Mouse (Mus musculus): ENCODE data around the gene Pla2g4b. TPM values are rescaled to one million over a fixed set of nuclear protein-coding genes. Genes with fewer than 3 reads are reported as not detected.

The Pla2g4b gene
- polyA plus RNA-seq, 1 experiment: 0.30 TPM

DNA sequence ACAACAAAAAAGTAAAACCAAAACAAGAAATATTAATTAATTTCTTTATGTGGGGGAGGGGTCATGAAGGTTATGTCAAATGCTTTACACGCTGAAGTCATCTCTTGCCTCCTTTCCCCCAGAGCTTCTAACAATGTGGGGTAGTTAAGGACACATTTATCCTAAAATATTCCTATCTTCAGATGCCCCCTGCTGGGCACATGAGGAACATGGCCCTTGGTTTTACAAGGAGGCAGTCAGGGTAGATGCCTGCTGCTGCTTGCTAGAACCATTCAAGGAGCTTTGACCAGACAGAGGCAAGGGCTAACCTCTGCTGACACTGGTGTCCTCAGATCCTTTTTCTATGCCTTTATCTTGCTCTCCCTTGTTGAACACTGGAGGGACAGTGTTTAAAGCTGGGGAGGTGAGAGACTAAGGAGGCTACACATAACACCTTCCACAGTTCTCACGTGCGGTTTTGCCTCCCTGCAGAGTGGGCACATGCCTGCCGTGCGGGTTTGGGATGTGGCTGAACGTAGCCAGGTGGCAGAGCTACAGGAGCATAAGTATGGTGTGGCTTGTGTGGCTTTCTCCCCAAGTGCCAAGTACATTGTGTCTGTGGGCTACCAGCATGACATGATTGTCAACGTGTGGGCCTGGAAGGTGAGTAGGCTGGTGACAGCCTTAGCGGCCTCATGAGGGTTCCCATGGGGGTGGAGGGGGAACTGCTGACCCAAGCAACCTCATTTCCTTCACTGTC is 21.6 kb upstream of the Pla2g4b start:
- peaks cover 22% of the 10 kb centered on the region for H3K4me1 ChIP-seq (ENCODE audit: control insufficient read depth)
- no peaks in the 10 kb centered on the region for H3K9me3 ChIP-seq (ENCODE audit: control insufficient read depth, low read length)
- H3K4me3 ChIP-seq (replicated peaks): no peak overlapping the region
- H3K36me3 ChIP-seq (ENCODE audit: control insufficient read depth): no peaks in the 10 kb centered on the region; the same call in 1 of the 2 replicates
- no peak for TF ChIP-seq TAL1 (IDR thresholded peaks at IDR 0.05; ENCODE audit: low read length)
- no peak for TF ChIP-seq GATA1 (IDR thresholded peaks at IDR 0.05; ENCODE audit: low read length)
- no peaks in the 10 kb centered on the region for H3K27me3 ChIP-seq (ENCODE audit: control insufficient read depth)

DNA sequence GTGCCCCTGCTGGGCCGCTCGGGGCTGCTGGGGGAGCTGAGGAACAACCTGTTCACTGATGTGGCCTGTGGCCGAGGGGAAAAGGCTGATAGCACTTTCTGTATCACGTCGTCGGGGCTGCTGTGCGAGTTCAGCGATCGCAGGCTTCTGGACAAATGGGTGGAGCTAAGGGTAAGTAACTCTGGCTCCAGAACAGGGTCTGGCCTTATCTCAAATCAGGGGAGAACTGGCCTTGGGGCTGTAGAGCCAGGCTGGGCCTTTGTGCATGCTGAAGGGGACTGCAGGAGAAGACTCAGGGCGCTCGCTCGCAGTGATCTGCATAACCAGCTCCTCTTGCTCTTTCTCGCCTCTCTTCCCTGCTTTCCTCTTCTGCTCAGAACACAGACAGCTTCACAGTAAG is 20.3 kb upstream of the Pla2g4b start:
- peaks cover 26% of the 10 kb centered on the region for H3K4me1 ChIP-seq (ENCODE audit: control insufficient read depth)
- TF ChIP-seq GATA1 (IDR thresholded peaks at IDR 0.05; ENCODE audit: low read length): no peak
- TF ChIP-seq TAL1 (IDR thresholded peaks at IDR 0.05; ENCODE audit: low read length): no peak
- H3K4me3 ChIP-seq (replicated peaks): no peak overlapping the region
- H3K9me3 ChIP-seq (ENCODE audit: control insufficient read depth, low read length): no peaks in the 10 kb centered on the region
- H3K36me3 ChIP-seq (ENCODE audit: control insufficient read depth): peaks cover 5% of the 10 kb centered on the region; the same call in 1 of the 2 replicates
- no peaks in the 10 kb centered on the region for H3K27me3 ChIP-seq (ENCODE audit: control insufficient read depth)

DNA sequence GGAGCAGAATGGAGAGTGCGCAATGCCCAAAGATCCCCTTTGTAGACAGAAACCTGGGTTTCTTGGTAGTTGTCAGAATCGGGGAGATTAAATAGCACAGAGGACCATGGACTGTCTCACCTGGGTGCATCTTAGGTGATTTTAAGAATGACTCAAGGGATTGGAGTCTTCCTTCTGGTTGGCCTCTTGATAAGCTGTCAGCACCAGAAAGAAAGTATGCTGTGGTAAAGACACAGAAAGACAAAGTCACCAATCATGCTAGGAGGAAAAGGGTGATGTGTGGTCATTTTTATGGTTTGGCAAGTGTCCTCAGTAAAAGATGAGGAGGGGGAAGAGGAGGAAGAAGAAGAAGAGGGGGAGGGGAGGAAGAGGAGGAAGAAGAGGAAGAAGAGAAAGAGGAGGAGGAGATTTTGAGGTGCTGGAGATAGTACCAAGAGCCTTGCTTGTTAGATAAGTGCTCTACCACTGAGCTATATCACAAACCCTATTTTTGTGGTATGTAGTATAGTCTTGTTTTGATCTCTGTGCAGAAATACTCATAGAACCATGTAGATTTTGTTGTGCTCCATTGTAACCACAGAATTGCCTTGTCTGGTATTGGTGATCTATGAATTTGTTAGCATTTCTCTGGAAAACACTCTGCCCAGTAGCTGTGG is 19.3 kb upstream of the Pla2g4b start:
- Histone ChIP-seq H3K36me3 (ENCODE audit: control insufficient read depth) (peaks cover 8% of the 10 kb centered on the region), H3K4me1 (ENCODE audit: control insufficient read depth) (peaks cover 26% of the 10 kb centered on the region), H3K4me3 (replicated peaks) (no peak overlapping the region), H3K9me3 (ENCODE audit: control insufficient read depth, low read length) (no peaks in the 10 kb centered on the region), H3K27me3 (ENCODE audit: control insufficient read depth) (no peaks in the 10 kb centered on the region)
- TF ChIP-seq GATA1 (IDR thresholded peaks at IDR 0.05; ENCODE audit: low read length): no peak
- TF ChIP-seq TAL1 (IDR thresholded peaks at IDR 0.05; ENCODE audit: low read length): no peak

DNA sequence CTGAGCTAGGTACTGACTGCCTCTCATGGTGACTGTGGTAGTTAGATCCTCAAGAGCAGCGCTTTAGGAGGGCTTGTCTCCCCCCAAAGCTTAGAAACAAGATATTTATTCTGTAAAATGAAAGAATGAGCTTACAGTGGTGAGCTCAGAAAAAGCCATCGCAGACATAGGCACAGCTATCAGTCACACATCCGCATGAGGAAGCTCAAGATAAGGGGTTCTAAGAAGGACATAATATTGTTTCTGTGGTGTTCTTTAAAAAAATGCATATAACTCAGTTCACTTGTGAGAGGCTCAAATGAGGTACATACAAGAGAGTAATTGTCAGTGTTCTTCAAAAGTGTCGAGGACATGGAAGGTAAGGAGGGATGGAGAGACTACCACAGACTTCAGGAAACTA is 17.3 kb upstream of the Pla2g4b start:
- peaks cover 26% of the 10 kb centered on the region for H3K4me1 ChIP-seq (ENCODE audit: control insufficient read depth)
- no peak overlapping the region for H3K4me3 ChIP-seq (replicated peaks)
- TF ChIP-seq GATA1 (IDR thresholded peaks at IDR 0.05; ENCODE audit: low read length) (no peak), TAL1 (IDR thresholded peaks at IDR 0.05; ENCODE audit: low read length) (no peak)
- no peaks in the 10 kb centered on the region for H3K27me3 ChIP-seq (ENCODE audit: control insufficient read depth)
- peaks cover 12% of the 10 kb centered on the region for H3K36me3 ChIP-seq (ENCODE audit: control insufficient read depth)
- H3K9me3 ChIP-seq (ENCODE audit: control insufficient read depth, low read length): no peaks in the 10 kb centered on the region

DNA sequence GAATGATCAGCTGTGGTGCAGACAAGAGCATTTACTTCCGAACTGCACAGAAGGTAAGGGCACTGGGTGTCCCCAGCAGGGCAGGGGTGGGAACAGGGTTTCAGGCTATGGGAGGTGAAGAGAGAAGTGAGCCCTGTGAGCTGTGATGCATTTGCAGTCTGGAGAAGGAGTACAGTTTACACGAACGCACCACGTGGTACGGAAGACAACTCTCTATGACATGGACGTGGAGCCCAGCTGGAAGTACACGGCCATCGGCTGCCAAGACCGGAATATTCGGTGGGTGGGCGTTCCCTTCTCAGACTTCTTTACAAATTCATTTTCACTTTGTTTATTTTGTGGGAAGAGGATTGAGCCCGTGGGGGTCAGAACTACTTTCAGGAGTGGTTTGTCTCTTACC is 15.6 kb upstream of the Pla2g4b start:
- Histone ChIP-seq H3K36me3 (ENCODE audit: control insufficient read depth) (peaks cover 17% of the 10 kb centered on the region), H3K4me1 (ENCODE audit: control insufficient read depth) (peaks cover 26% of the 10 kb centered on the region), H3K4me3 (replicated peaks) (no peak overlapping the region), H3K27me3 (ENCODE audit: control insufficient read depth) (no peaks in the 10 kb centered on the region), H3K9me3 (ENCODE audit: control insufficient read depth, low read length) (no peaks in the 10 kb centered on the region)
- TF ChIP-seq TAL1 (IDR thresholded peaks at IDR 0.05; ENCODE audit: low read length): no peak
- no peak for TF ChIP-seq GATA1 (IDR thresholded peaks at IDR 0.05; ENCODE audit: low read length)

DNA sequence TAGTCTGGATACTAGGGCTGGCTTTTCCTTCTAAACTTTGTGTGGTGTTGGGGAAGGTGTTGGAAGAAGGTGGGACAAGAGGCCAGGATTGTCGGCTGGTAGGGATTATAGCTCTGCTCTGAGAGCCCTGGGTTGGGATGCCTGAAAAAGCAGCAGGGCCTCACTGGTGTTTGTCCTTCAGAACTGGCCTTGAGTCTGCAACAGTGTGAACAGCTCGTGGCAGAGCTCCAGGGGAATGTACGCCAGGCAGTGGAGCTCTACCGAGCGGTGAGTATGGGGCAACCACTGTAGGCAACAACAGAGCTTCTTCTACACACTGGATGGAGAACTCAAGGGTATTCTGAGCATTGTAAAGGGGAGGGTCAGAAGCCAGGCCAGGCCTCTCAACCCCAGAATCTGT is 8.9 kb upstream of the Pla2g4b start:
- H3K9me3 ChIP-seq (ENCODE audit: control insufficient read depth, low read length): no peaks in the 10 kb centered on the region
- peaks cover 13% of the 10 kb centered on the region for H3K36me3 ChIP-seq (ENCODE audit: control insufficient read depth)
- H3K4me3 ChIP-seq (replicated peaks): no peak overlapping the region
- H3K27me3 ChIP-seq (ENCODE audit: control insufficient read depth): no peaks in the 10 kb centered on the region
- H3K4me1 ChIP-seq (ENCODE audit: control insufficient read depth): peaks cover 23% of the 10 kb centered on the region
- no peak for TF ChIP-seq TAL1 (IDR thresholded peaks at IDR 0.05; ENCODE audit: low read length)
- no peak for TF ChIP-seq GATA1 (IDR thresholded peaks at IDR 0.05; ENCODE audit: low read length)

DNA sequence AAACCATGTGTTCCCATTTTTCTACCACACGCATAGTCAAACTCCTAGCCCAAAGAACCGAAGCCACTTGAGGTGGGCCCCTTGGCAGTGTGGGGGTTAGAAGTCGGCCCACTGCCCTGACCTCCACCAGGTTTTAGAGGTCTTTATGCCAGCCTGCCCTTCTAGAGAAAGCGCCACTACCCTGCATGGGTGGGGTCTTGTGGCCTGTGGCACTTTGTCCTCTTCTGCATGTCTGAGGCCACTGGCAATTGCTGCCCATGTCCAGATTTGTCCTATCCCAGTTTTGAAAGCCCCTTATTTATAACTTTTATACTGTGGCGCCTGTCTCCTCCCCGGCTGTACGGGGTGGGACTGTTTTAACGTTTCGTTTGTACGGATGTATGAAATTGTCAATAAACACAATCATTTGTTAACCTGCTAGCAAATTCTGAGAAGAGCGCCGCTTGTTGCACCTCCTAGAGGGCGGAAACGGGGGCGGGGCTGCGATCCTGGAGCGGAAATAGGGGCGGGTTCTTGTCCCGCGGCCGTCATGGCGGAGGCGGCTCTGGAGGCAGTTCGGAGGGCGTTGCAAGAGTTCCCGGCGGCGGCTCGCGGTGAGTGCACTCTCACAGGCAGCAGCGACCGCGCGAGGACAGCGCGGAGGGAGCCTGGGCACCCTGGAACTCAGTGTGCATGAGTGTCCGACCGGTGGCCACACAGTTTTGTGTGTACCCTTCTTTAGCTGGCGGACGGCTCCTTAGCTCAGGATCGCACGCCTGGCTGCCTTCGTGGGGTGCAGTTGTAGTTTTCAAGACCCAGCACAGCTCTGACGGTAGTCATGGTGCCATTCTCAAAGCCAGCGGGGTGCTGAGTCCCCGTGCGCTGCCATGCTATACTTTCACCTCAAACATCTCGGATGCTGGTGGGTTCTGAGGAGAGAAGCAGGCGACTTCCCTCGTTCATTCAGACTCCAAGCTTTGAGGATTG is 6.0 kb upstream of the Pla2g4b start, which contains the start of the genes Jmjd7 and Gm28042:
Jmjd7 (plus strand) TSS at position 500 of the 966 bp plus-strand sequence.
Gm28042 (plus strand) TSS at position 510 of the 966 bp plus-strand sequence.
- peaks cover 33% of the 10 kb centered on the region for H3K4me1 ChIP-seq (ENCODE audit: control insufficient read depth)
- H3K36me3 ChIP-seq (ENCODE audit: control insufficient read depth): peaks cover 27% of the 10 kb centered on the region
- peak within 1 kb of the TSS; percentile 83 for H3K4me3 ChIP-seq (replicated peaks)
- no peaks in the 10 kb centered on the region for H3K27me3 ChIP-seq (ENCODE audit: control insufficient read depth)
- no peaks in the 10 kb centered on the region for H3K9me3 ChIP-seq (ENCODE audit: control insufficient read depth, low read length)
- TF ChIP-seq TAL1 (IDR thresholded peaks at IDR 0.05; ENCODE audit: low read length) (no peak), GATA1 (IDR thresholded peaks at IDR 0.05; ENCODE audit: low read length) (no peak)

DNA sequence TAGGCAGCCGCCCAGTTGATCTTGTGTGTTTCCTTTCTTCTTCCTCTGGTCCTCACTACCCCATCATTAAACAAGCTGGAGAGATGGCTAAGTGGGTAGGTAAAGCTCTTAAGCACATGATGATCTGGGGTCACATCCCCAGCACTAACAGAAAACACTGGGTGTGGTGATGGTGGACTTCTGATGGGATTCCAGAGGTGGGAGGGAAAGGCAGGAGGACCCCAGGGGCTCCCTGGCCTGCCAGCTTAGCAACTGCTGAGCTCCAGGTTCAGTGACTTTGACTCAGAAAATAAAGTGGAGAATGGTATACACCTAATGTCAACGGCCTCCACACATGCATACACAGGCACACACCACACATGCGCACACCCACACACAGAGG is 5.3 kb upstream of the Pla2g4b start:
- Histone ChIP-seq H3K4me1 (ENCODE audit: control insufficient read depth) (peaks cover 33% of the 10 kb centered on the region), H3K36me3 (ENCODE audit: control insufficient read depth) (peaks cover 25% of the 10 kb centered on the region), H3K4me3 (replicated peaks) (peak overlapping the region; percentile 83), H3K27me3 (ENCODE audit: control insufficient read depth) (no peaks in the 10 kb centered on the region), H3K9me3 (ENCODE audit: control insufficient read depth, low read length) (no peaks in the 10 kb centered on the region)
- TF ChIP-seq GATA1 (IDR thresholded peaks at IDR 0.05; ENCODE audit: low read length): no peak
